Mouse (Mus musculus) megakaryocyte, embryonic 14.5 days (primary cell): ENCODE results near the gene Vat1l.

ENCODE experiments used
- FLI1 ChIP-seq: IDR thresholded peaks from 2 replicates; pipeline ENCODE4 v1.6.1; 2012; ENCODE audit warnings: low read length, inconsistent platforms, mixed read lengths
- GATA1 ChIP-seq: IDR thresholded peaks from 3 replicates; pipeline ENCODE4 v1.6.1; 2012; ENCODE audit warnings: mixed read lengths, low read length, inconsistent platforms, borderline replicate concordance

GRCm38 (mm10) chr8:114164444-114165096 lies 40.8 kb upstream of the Vat1l start:
- TF ChIP-seq GATA1 (no peak), FLI1 (no peak)
